Mouse (Mus musculus) v-Abl transformed pro-B cells (cell line): ENCODE measurements around the gene Tns1.

ENCODE experiments used
- in situ Hi-C, 2 experiments: fragments of 400-800 bp; cut with MboI; formaldehyde crosslinking; loops; one replicate each; pipeline ENCODE4 v1.15.1; 2025; ENCODE audit not compliant: unreplicated experiment in 2 of 2

Tns1 gene

DNA sequence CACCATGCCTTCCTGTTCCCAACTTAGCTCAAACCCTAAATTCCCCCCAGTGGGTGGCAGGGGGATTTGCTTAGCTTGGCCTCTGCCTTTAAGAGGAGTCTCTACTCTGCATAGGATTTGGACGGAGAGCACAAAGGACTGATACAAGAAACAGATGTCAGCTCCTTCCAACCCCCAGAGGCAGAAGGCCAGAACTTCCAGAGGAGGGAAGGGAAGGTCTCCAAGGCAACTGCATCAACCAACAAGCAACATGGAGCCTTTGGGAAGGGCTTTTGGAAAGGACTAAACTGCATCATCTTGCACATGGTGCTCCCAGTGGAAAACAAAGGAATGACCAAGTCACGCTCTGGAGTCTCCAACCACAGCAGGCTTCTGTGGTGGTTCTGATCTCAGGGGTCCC is 182.0 kb downstream of the Tns1 start:
- in situ Hi-C loops = no loop called here

DNA sequence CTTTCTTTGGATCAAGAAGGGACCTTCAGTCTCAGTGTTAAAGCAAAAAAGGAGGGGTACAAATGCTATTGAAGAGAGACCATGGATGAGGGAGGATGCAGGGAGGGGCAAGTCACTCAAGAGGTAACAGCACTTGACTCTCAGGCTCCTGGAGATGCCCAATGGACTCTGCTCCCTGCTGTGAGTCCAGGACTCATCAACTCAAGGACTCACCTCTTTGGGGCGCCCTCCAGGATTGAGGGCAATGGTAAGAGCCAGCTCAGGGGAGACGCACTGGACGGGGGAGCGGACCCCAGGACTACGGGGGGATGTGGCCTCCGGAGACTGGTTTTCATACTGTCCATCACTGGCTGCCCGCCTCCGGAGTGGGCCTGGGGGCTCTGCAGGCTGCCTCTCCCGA is 182.6 kb downstream of the Tns1 start:
- in situ Hi-C loops = no loop called here

DNA sequence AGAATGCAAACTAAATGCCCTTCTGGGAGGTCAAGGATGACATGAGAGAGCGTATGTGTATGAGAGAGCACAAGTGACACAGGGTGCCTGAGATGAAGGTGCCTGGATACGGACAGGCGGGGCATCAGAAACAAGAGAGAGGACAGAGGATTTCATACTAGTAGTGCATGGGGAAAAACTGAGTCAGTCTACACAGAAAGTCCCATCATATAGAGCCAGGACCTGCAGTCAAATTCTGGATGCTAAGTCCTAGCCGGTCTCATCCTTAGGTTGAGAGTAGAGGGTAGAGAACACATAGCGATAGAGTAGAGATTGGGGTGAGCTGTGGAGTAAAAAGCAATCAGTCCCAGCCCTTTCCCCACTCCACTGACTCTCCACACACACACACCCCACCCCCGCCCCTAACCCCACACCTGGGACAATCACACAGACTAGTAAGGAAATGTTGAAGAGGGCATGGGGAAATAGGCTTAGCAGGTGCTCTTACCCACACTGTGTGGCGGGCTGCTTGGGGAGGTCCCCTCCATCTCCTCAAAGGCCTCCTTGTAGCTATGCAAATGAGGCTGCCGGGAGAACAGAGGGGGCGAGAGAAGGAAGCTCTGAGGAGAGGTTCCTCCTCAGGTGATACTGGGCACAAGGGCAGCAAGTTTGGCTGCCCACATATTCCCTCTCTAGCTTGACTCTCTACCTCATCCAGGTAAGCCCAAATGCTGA is 183.6 kb downstream of the Tns1 start:
- in situ Hi-C loops = no loop called here

DNA sequence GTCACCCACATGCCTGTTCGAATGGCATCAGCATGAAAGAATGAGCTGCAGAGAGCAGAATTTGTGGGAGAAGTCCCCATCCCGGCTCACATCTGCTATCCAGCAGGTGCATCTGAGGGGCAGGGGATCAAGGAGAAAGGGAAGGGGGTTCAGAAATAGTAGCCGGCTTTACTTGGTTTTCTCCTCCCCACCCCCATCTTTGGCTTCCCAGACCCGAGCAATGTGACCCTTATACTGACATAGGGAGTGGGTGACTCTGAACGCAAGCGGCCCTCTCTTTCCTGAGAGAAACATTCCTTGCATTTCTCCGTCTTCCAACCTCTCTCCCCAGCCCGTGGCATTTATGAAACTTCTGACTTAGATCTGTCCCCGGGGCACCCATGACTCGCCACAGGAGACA is 185.7 kb downstream of the Tns1 start:
- in situ Hi-C loops = no loop called here

DNA sequence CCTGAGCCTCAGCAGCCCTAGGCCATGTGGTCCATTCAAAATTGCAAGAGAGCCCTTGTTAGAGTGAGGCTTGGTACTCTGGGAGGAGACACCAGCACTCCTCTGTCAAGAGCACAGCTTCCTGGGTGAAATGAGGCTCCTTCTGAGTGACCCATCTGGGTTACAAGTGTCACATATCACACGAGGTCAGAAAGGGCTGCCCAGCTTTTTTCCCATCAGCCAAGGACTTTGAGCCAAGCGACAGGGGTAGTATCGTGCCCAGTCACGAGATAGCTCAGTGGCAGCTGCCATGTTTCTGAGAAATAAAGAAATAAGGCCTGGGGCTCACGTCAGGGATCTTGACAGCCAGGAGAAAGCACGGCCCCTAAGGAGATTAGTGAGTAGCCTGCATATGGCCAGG is 186.4 kb downstream of the Tns1 start:
- in situ Hi-C loops = no loop called here

DNA sequence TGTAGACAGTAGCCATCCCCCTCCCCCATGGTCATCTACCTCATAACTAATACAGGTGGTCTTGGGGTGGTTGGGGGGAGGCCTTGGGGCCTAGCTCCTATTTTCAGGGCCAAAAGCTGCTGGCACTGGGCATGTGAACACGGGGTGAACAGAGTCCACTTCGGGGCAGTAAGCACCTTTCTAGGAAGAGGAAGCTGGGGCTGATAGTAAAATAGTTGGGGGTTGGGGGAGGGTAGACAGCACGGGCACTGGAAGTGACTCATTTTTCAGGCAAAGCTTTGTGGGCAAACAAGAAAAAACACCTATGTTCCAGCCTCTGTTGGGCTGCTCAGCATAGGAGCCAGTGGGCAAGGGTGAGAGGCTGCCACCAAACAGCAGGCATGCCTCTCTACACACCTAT is 187.7 kb downstream of the Tns1 start:
- in situ Hi-C loops = no loop called here

DNA sequence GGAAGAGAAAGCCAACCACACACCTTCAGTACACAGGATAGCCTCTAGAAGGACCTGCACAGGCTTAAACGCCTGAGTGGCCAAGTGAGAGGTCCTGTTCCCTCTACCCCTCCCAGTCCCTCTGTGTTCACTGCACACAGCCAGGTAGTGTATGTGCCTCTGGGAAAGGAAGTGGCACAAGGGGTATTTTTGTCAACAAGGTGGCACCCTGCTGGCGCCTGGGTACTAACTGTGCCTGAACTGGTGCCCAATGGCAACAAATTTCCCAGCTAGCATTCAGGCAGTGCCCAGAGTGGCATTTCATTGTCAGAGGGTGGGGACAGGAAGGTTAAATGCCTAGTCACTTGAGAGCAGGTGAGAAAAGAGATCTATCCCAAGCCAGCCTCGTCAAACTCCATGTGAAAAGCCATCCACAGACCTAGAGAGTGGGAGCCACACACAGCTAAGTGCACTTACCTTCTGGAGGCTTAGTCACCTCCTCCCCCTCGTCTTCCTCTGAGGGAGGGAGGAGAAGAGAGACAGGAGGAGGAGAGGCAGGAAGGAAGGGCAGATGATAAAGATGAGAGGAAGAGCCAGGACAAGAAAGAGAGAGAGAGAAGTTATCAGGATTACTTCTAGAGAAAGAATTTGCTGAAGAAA is 188.7 kb downstream of the Tns1 start:
- in situ Hi-C loops = no loop called here

DNA sequence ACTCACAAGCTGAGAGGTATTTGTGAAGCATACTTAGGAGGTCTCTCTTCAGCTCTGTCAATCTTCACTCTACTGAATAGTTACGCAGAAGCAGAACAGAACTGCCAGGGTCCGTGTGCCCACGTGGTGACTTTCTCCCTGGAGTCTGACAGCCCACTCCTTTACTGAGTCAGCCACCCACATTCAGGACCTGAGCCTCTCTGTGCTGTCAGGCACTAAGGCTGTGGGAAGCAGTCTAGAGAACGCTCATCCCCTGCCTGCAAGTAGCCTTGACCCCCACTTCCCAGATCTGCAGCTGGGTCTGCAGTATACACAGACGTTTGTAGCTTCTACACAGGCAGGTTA is 191.1 kb downstream of the Tns1 start:
- in situ Hi-C loops = no loop called here

DNA sequence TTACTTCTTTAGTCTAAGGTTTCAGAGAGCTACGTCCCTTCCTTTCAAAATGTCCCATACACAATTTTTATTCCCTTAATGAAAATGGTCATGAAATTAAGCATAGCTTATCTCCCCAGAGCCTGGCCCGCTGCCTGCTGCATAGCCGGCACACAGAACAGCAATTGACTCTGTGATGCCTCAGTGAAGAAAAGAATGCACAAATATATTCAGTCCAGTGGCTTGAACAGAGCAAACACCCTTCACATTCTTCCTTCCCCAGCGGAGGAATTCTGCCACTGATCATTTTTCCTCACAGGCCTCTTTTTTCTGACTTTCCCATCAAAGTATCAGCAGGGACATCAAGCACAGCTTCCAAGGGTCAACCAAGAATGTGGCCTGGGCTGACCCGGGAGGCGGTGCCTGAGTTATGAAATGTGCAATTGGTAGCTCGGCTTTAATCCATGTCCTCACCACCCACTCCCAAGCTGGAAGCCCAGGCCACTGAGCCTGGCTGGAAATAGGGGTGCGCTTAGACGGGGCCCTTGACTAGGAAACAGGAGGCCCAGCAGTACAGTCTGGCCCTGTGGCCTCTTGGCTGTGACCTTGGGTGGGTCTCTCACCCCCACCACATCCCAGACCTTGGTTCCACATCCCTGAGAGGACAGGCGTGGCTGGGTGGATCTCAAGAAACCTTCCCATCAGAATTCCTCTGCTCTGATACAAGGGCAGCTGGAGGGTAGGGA is 191.7 kb downstream of the Tns1 start:
- in situ Hi-C loops = no loop called here

DNA sequence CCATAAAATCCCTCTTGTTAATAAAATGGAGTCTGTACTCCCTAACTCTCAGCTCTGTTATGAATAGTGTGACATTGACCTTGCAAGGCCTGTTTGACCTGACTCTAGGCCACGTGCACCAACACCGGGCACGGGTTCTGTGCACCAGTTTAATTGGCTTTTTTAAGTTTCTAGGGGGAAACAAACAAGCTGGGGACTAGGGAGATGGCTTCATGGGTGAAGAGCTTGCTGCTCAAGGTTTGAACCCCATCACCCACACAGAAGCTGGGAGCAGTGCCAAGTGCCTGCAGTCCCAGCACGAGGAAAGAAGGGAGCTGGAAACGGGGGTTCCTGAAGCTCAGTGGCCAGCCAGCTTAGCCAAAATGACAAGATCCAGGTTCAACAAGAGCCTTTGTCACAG is 192.4 kb downstream of the Tns1 start:
- in situ Hi-C loops = no loop called here

DNA sequence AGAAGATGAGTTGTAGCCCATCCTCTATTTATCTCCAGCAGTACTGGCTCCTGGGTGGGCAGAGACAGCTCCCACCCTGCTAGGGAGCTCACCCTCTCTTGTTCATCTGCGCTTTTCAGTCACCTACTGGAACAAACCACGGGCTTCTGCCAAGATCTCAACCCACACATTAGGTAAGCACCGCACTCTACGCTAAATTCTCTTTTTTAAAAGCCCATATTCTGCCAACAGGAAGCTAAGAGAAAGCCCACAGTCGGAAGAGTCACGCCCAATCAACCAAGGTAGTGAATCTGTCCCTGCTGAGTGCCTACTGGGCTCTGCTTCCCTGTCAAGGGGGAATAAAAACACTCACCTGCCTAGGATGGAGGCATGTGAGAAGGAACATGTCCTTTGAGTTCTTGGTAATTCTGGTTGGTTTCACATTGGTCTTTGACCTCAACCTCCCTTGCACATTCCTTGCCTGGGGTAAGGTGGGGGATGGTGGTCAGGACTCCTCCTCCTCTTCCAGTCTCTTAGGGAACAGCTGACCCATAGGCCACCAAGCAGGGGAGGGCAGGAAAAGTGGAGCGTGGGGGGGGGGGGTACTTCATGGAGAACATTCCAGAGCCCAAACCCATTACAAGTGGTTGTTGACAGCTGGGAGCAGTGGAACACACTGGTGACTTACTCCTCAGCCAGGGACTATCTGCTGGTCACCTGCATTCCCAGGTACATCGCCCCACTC is 193.7 kb downstream of the Tns1 start:
- in situ Hi-C loops = no loop called here

DNA sequence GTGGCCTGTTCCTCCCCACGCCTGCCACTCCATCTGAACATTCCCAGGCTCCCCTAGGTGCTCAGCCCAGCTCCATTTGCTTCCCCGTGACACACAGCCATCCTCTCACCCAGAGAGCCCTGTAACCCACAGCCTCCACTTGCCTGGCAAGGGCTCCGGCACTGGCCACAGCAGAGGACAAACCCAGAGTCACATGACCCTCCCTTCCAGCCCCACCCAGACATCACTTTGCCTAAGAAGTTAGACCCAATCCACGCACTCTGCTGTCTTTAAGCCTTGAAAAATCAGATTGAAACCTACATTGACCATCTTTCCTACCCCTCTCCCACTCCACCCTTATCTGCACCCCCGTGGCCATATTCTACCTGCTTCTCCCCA is 194.3 kb downstream of the Tns1 start:
- in situ Hi-C loops = no loop called here

DNA sequence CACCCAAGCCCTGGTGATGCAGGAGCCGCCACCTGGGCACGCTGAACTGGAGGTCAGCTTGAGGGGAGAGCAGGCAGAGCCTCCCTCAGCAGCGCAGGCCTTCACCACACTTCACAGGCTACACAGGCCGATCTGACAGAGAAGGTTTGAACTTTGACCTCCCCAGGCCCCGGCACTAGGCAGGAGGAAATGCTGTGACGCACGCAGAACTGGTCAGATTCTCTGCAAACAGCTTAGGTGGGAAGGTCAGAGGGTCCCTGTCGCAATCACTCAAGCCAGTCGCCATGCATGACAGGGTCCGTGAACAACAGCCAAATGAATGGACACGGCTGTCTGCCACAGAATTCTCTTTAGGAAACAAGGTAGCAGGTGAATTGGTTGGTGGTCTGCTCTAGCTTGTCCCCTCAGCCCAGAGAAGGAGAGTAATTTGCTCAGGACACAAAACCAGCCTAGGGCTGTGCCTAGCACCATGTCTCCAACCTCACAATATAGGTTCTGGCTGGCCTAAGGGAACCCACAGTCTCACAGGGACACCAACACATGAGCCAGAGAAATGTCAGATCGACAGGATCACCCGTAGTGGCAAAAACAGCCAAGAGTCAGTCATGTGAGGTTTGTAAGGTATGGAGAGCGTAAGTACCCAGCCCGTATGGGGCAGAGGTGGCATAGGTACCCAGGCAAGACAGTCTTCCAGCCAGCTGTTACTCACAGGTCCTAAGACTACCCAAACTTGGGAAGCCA is 194.9 kb downstream of the Tns1 start:
- in situ Hi-C loops = no loop called here

DNA sequence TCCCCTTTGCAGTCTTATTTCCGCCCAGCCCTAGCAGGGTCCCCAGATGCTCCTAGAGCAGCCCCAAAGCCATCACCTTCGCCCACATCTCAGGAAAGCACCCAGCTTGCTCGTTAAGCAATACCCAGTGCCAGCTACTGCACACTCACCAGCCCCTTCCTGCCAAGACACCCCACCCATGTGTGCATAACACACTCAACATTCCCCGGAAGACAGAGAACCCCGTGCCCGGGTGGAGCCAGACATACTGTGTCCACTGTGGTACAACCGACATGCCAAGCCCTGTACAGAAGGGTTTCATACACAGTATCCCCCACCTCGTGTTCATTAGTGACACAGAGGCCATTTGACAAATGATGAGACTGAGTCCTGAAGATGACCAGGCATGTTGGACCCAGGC is 195.9 kb downstream of the Tns1 start:
- in situ Hi-C loops = no loop called here

DNA sequence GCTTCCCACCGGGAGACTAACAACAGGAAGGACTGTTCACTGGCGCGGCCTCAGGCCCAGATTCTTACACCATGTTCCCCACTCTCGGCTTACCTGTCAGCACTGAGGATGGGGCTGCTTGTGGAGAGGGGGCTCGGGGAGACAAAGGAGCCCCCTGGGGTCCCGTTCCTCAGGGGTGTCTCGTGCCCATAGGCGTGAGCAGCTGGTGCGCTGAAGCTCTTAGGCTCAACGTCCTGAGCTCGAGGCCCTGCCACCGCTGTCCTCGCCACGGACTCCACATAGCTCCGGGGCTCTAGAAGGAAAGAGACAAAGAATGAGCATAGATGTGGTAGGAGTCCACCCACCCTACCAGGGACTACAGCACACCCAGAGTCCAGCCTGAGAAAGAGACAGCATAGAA is 196.4 kb downstream of the Tns1 start:
- in situ Hi-C loops = no loop called here

DNA sequence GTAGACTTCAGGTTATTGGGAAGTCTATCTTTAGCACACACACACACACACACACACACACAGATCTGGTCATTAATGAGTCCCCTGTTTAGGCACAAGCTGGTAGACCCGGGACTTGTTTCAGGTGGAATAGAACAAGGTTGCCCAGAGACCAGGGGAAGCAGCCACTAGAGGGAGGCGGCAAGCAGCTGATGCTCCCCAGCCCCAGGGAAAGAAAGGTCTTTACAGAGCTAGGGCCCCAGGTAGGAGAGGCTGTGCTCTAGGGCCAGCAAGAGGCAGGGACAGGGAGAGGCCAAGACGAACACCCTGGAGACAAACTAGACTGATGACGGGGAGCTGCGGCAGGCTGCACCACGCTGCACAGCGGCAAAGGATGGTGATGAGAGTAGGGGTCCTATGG is 198.0 kb downstream of the Tns1 start:
- in situ Hi-C loops = no loop called here

DNA sequence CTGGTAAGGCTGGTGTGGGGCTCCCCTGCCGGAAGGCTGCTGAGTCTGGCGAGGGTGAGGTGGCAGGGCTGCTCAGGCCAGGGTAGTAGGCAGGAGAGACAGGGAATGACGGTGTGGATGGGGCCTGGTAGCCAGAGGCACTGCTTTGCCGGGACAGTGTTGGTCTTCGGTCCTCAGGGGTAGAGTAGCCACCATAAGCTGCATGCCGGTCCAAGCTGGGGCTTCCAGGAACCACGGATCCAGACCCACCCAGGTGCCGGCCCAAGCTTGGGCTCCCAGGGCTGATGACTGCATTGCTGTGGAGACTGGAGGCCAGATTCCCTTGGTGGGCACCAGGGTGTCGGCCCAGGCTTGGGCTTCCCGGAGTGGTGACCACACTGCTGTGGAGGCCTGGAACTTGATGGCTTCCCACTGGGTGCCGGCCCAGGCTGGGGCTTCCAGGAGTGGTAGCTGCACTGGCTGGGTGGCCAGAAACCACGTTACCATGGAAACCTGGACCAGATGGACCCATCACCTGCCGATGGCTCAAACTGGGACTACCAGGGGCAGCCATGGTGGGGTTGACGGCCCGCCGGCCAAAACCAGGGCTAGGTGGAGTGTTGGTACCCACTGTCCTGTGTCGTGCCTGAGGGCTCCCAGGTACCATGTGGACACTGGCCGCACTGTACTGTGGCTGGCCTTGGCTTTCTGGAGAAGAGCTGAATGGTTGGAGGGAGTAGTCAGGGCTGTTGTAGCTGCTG is 199.2 kb downstream of the Tns1 start:
- in situ Hi-C loops = loop anchor here (25.0 kb wide), 3 partner anchors 512 to 837 kb away; partner anchors contain the start of genes Prkag3 (in 1 of the 2) and Wnt6 (in 1 of the 2)

DNA sequence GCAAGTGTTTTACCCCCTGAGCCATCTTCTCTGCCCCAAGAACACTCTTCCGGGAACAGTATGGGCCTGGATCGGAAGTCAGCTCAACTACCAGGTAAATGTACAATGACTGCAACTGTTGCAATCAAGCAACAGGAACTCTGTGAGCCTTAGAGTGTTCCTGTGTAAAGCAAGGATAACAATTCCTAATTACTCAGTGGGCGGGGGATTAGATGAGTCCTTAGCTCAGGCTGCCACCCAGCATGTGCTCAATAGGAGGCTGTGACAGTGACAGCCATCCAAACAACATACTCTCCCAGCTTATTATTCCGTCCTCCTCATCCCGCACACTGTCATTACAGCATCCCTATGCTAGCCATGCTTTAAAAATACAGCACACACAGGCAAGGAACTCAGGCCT is 200.0 kb downstream of the Tns1 start:
- in situ Hi-C loops = loop anchor here (25.0 kb wide), 3 partner anchors 513 to 838 kb away; partner anchors contain the start of genes Prkag3 (in 1 of the 2) and Wnt6 (in 1 of the 2)

DNA sequence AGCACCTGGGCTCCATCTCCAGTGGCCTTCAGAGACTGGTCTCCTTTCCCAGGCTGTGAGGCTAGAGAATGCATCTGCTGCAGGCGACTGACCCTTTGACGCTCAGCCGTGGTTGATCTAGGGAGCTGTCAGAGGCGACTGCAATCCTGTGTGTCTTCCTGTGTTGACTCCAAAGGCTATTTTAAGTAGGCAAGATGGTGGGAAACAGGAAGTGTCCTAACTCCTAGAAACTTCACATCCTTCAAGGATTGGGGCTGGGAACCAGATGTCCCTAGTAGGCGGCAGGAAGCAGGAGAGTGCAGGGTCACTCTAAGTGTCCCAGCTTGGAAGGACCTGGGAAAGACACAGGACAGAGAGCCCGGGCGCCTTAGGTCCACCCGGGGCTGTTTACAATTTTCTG is 201.1 kb downstream of the Tns1 start:
- in situ Hi-C loops = loop anchor here (25.0 kb wide), 3 partner anchors 514 to 839 kb away; partner anchors contain the start of genes Prkag3 (in 1 of the 2) and Wnt6 (in 1 of the 2)

DNA sequence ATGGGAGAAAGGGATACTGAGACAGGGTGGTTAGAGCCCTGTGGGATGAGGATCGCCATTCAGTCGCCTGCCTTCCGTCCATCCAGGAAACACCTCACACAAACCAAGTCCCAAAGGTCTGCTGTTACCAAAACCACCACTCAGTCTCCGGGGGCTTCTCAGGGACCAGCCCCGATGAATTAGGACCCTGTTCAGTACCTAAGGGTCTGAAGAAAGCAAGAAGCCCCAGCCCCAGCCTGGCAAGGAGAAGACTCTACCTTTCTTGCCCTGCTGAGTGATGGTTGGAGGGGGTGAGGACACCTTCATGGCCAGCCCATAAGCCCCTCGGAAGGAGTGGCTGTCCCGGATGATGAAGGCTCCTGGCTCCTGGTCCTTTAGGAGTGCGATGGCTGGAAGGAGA is 203.5 kb downstream of the Tns1 start:
- in situ Hi-C loops = loop anchor here (25.0 kb wide), 3 partner anchors 517 to 842 kb away; partner anchors contain the start of genes Prkag3 (in 1 of the 2) and Wnt6 (in 1 of the 2)
